Mouse (Mus musculus): Measurements from ENCODE around the gene Gm11444. TPM values are rescaled to one million over a fixed set of nuclear protein-coding genes. Genes with fewer than 3 reads are reported as not detected.

Gm11444 gene
- polyA plus RNA-seq, 1 experiment: not detected

GRCm38 (mm10) chr11:85884498-85884897 lies 34.4 kb upstream of the Gm11444 start:
- H3K36me3 ChIP-seq (ENCODE audit: control insufficient read depth, insufficient read depth, low read length, poor library complexity, severe bottlenecking): no peaks in the 10 kb centered on the region
- no peak overlapping the region for H3K9ac ChIP-seq (ENCODE audit: low read depth, poor library complexity, severe bottlenecking)
- H3K9me3 ChIP-seq (replicated peaks; ENCODE audit: control insufficient read depth, insufficient read depth, low read length, poor library complexity, severe bottlenecking): no peaks in the 10 kb centered on the region
- no peak overlapping the region; the same call in 1 of the 2 replicates for H3K27ac ChIP-seq (ENCODE audit: insufficient read depth, low read length)
- H3K27me3 ChIP-seq (ENCODE audit: control insufficient read depth, insufficient read depth, low read length, poor library complexity, severe bottlenecking): peaks cover 12% of the 10 kb centered on the region
- no peak overlapping the region for H3K4me3 ChIP-seq (ENCODE audit: low read depth, low read length)
- TF ChIP-seq POLR2A (IDR thresholded peaks at IDR 0.05; ENCODE audit: insufficient read depth, low read length): no peak
- no peak for TF ChIP-seq CTCF (IDR thresholded peaks at IDR 0.05; ENCODE audit: low read depth, low read length)
- TF ChIP-seq EP300 (IDR thresholded peaks at IDR 0.05; ENCODE audit: insufficient read depth, low read depth, low read length): no peak
- H3K4me1 ChIP-seq (ENCODE audit: control insufficient read depth, insufficient read depth, low read length): peaks cover 2% of the 10 kb centered on the region

- no peak overlapping the region for H3K9ac ChIP-seq (ENCODE audit: low read depth, poor library complexity, severe bottlenecking)
- H3K36me3 ChIP-seq (ENCODE audit: control insufficient read depth, insufficient read depth, low read length, poor library complexity, severe bottlenecking): no peaks in the 10 kb centered on the region
- H3K9me3 ChIP-seq (replicated peaks; ENCODE audit: control insufficient read depth, insufficient read depth, low read length, poor library complexity, severe bottlenecking): no peaks in the 10 kb centered on the region
- no peaks in the 10 kb centered on the region for H3K4me1 ChIP-seq (ENCODE audit: control insufficient read depth, insufficient read depth, low read length)
- no peak overlapping the region for H3K27ac ChIP-seq (ENCODE audit: insufficient read depth, low read length)
- TF ChIP-seq CTCF (IDR thresholded peaks at IDR 0.05; ENCODE audit: low read depth, low read length) (no peak), POLR2A (IDR thresholded peaks at IDR 0.05; ENCODE audit: insufficient read depth, low read length) (no peak), EP300 (IDR thresholded peaks at IDR 0.05; ENCODE audit: insufficient read depth, low read depth, low read length) (no peak)
- H3K4me3 ChIP-seq (ENCODE audit: low read depth, low read length): no peak overlapping the region
- no peaks in the 10 kb centered on the region for H3K27me3 ChIP-seq (ENCODE audit: control insufficient read depth, insufficient read depth, low read length, poor library complexity, severe bottlenecking)
Observed at GRCm38 (mm10) chr11:85876059-85876788, 26.1 kb upstream of the Gm11444 start.

GRCm38 (mm10) chr11:85864363-85864762 lies 14.2 kb upstream of the Gm11444 start:
- Histone ChIP-seq H3K36me3 (ENCODE audit: control insufficient read depth, insufficient read depth, low read length, poor library complexity, severe bottlenecking) (no peaks in the 10 kb centered on the region), H3K27ac (ENCODE audit: insufficient read depth, low read length) (no peak overlapping the region), H3K4me3 (ENCODE audit: low read depth, low read length) (no peak overlapping the region), H3K9ac (ENCODE audit: low read depth, poor library complexity, severe bottlenecking) (no peak overlapping the region), H3K9me3 (replicated peaks; ENCODE audit: control insufficient read depth, insufficient read depth, low read length, poor library complexity, severe bottlenecking) (no peaks in the 10 kb centered on the region), H3K27me3 (ENCODE audit: control insufficient read depth, insufficient read depth, low read length, poor library complexity, severe bottlenecking) (no peaks in the 10 kb centered on the region), H3K4me1 (ENCODE audit: control insufficient read depth, insufficient read depth, low read length) (no peaks in the 10 kb centered on the region)
- TF ChIP-seq CTCF (IDR thresholded peaks at IDR 0.05; ENCODE audit: low read depth, low read length): peak; percentile 81
- no peak for TF ChIP-seq POLR2A (IDR thresholded peaks at IDR 0.05; ENCODE audit: insufficient read depth, low read length)

- Histone ChIP-seq H3K9ac (ENCODE audit: low read depth, poor library complexity, severe bottlenecking) (no peak overlapping the region), H3K27me3 (ENCODE audit: control insufficient read depth, insufficient read depth, low read length, poor library complexity, severe bottlenecking) (no peaks in the 10 kb centered on the region), H3K4me3 (ENCODE audit: low read depth, low read length) (no peak overlapping the region), H3K27ac (ENCODE audit: insufficient read depth, low read length) (no peak overlapping the region), H3K4me1 (ENCODE audit: control insufficient read depth, insufficient read depth, low read length) (no peaks in the 10 kb centered on the region), H3K9me3 (replicated peaks; ENCODE audit: control insufficient read depth, insufficient read depth, low read length, poor library complexity, severe bottlenecking) (no peaks in the 10 kb centered on the region), H3K36me3 (ENCODE audit: control insufficient read depth, insufficient read depth, low read length, poor library complexity, severe bottlenecking) (no peaks in the 10 kb centered on the region)
- no peak for TF ChIP-seq POLR2A (IDR thresholded peaks at IDR 0.05; ENCODE audit: insufficient read depth, low read length)
- TF ChIP-seq CTCF (IDR thresholded peaks at IDR 0.05; ENCODE audit: low read depth, low read length): no peak
- no peak for TF ChIP-seq EP300 (IDR thresholded peaks at IDR 0.05; ENCODE audit: insufficient read depth, low read depth, low read length)
Observed at GRCm38 (mm10) chr11:85857997-85858698, 8.0 kb upstream of the Gm11444 start.

- Histone ChIP-seq H3K4me3 (ENCODE audit: low read depth, low read length) (no peak overlapping the region), H3K4me1 (ENCODE audit: control insufficient read depth, insufficient read depth, low read length) (no peaks in the 10 kb centered on the region), H3K9me3 (replicated peaks; ENCODE audit: control insufficient read depth, insufficient read depth, low read length, poor library complexity, severe bottlenecking) (no peaks in the 10 kb centered on the region), H3K9ac (ENCODE audit: low read depth, poor library complexity, severe bottlenecking) (no peak overlapping the region), H3K27me3 (ENCODE audit: control insufficient read depth, insufficient read depth, low read length, poor library complexity, severe bottlenecking) (no peaks in the 10 kb centered on the region), H3K27ac (ENCODE audit: insufficient read depth, low read length) (no peak overlapping the region), H3K36me3 (ENCODE audit: control insufficient read depth, insufficient read depth, low read length, poor library complexity, severe bottlenecking) (no peaks in the 10 kb centered on the region)
- TF ChIP-seq CTCF (IDR thresholded peaks at IDR 0.05; ENCODE audit: low read depth, low read length) (peak; percentile 60), POLR2A (IDR thresholded peaks at IDR 0.05; ENCODE audit: insufficient read depth, low read length) (no peak), EP300 (IDR thresholded peaks at IDR 0.05; ENCODE audit: insufficient read depth, low read depth, low read length) (no peak)
Observed at GRCm38 (mm10) chr11:85850758-85851157, 625 bp upstream of the Gm11444 start.

GRCm38 (mm10) chr11:85849037-85849436 lies 1.1 kb downstream of the Gm11444 start:
- H3K36me3 ChIP-seq (ENCODE audit: control insufficient read depth, insufficient read depth, low read length, poor library complexity, severe bottlenecking): no peaks in the 10 kb centered on the region
- H3K27me3 ChIP-seq (ENCODE audit: control insufficient read depth, insufficient read depth, low read length, poor library complexity, severe bottlenecking): no peaks in the 10 kb centered on the region
- H3K9me3 ChIP-seq (replicated peaks; ENCODE audit: control insufficient read depth, insufficient read depth, low read length, poor library complexity, severe bottlenecking): no peaks in the 10 kb centered on the region
- no peak overlapping the region for H3K27ac ChIP-seq (ENCODE audit: insufficient read depth, low read length)
- H3K4me1 ChIP-seq (ENCODE audit: control insufficient read depth, insufficient read depth, low read length): no peaks in the 10 kb centered on the region
- H3K9ac ChIP-seq (ENCODE audit: low read depth, poor library complexity, severe bottlenecking): no peak overlapping the region
- TF ChIP-seq CTCF (IDR thresholded peaks at IDR 0.05; ENCODE audit: low read depth, low read length) (peak; percentile 78), POLR2A (IDR thresholded peaks at IDR 0.05; ENCODE audit: insufficient read depth, low read length) (no peak), EP300 (IDR thresholded peaks at IDR 0.05; ENCODE audit: insufficient read depth, low read depth, low read length) (no peak)
- H3K4me3 ChIP-seq (ENCODE audit: low read depth, low read length): peak overlapping the region; percentile 28; the same call in 1 of the 2 replicates

Measured in ES-Bruce4 (cell line).